Mouse (Mus musculus): ENCODE measurements around the gene Bahd1. TPM values are rescaled to one million over a fixed set of nuclear protein-coding genes. Genes with fewer than 3 reads are reported as not detected.
A peak's percentile ranks its signal among the peaks of the same experiment; 100 is the strongest.

The Bahd1 gene
- total and polyA plus RNA-seq, 2 experiments from 2014 or later, result 1.6 to 9.4 TPM

- Histone ChIP-seq H3K36me3 (replicated peaks; ENCODE audit: control insufficient read depth, insufficient read depth, low read length) (peaks cover 12% of the 10 kb centered on the region), H3K4me2 (ENCODE audit: low read depth, low read length) (peak overlapping the region; percentile 88), H3K4me3 (ENCODE audit: low read depth, low read length) (peak overlapping the region; percentile 78), H3K27ac (ENCODE audit: low read depth) (peak overlapping the region; percentile 36; the same call in 1 of the 2 replicates), H3K9ac (replicated peaks; ENCODE audit: low read depth, low read length) (peak overlapping the region; percentile 73), H3K27me3 (ENCODE audit: control insufficient read depth, insufficient read depth, low read length) (no peaks in the 10 kb centered on the region), H3K9me3 (replicated peaks; ENCODE audit: control insufficient read depth, low read length) (no peaks in the 10 kb centered on the region), H3K4me1 (ENCODE audit: control insufficient read depth, insufficient read depth) (peaks cover 11% of the 10 kb centered on the region)
- WGBS, result under 1% methylated on average over 6 of the region's 6 CpGs
- DNase-seq (ENCODE audit: low spot score) (peak; percentile 37), ATAC-seq (ENCODE audit: insufficient read depth, low read depth) (peak; percentile 59)
- TF ChIP-seq CTCF (IDR thresholded peaks at IDR 0.05; ENCODE audit: low read depth) (no peak), EP300 (IDR thresholded peaks at IDR 0.05; ENCODE audit: low read depth) (no peak)
These were observed 25.8 kb downstream of the Bahd1 start for GRCm38 (mm10) chr2:118925952-118926351.

DNA sequence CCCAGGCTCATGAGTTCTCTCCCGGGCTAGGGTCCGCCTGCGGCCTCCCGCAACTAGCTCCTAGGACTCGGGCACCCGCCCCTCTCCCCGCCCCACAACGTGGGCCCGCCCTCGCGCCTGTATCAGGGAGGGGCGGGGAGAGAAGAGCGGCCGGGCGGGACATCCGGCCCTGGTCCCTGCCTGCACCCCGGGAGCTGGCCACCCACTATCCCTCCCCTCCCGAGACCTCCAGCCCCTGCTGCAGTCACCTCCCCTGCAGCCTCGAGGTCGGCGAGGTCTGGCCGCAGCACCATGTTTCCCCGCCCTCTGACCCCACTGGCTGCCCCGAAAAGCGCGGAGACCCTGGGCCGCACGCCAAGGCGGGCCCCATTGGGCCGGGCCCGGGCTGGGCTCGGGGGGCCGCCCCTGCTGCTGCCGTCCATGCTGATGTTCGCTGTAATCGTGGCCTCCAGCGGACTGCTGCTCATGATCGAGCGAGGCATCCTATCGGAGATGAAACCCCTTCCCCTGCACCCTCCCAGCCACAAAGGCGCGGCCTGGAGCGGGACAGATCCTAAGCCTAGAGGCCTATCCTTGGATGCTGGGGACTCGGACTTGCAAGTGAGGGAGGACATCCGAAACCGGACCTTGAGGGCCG lies 26.3 kb downstream of the Bahd1 start, which contains the start of gene Chst14:
TSS of gene Chst14 (plus strand) at position 136 of the 637 bp plus-strand sequence.
- H3K9ac ChIP-seq (replicated peaks; ENCODE audit: low read depth, low read length), result peak within 1 kb of the TSS; percentile 73
- no peak for TF ChIP-seq CTCF (IDR thresholded peaks at IDR 0.05; ENCODE audit: low read depth)
- TF ChIP-seq EP300 (IDR thresholded peaks at IDR 0.05; ENCODE audit: low read depth), result no peak
- peak; percentile 77 for DNase-seq (ENCODE audit: low spot score)
- peak within 1 kb of the TSS; percentile 78 for H3K4me3 ChIP-seq (ENCODE audit: low read depth, low read length)
- H3K27ac ChIP-seq (ENCODE audit: low read depth), result peak within 1 kb of the TSS; percentile 36
- H3K36me3 ChIP-seq (replicated peaks; ENCODE audit: control insufficient read depth, insufficient read depth, low read length), result peaks cover 9% of the 10 kb centered on the region
- no peaks in the 10 kb centered on the region for H3K9me3 ChIP-seq (replicated peaks; ENCODE audit: control insufficient read depth, low read length)
- WGBS, result under 1% methylated on average over 31 of the region's 47 CpGs
- peaks cover 11% of the 10 kb centered on the region for H3K4me1 ChIP-seq (ENCODE audit: control insufficient read depth, insufficient read depth)
- H3K4me2 ChIP-seq (ENCODE audit: low read depth, low read length), result peak within 1 kb of the TSS; percentile 88
- peak; percentile 94 for ATAC-seq (ENCODE audit: insufficient read depth, low read depth)
- no peaks in the 10 kb centered on the region for H3K27me3 ChIP-seq (ENCODE audit: control insufficient read depth, insufficient read depth, low read length)

DNA sequence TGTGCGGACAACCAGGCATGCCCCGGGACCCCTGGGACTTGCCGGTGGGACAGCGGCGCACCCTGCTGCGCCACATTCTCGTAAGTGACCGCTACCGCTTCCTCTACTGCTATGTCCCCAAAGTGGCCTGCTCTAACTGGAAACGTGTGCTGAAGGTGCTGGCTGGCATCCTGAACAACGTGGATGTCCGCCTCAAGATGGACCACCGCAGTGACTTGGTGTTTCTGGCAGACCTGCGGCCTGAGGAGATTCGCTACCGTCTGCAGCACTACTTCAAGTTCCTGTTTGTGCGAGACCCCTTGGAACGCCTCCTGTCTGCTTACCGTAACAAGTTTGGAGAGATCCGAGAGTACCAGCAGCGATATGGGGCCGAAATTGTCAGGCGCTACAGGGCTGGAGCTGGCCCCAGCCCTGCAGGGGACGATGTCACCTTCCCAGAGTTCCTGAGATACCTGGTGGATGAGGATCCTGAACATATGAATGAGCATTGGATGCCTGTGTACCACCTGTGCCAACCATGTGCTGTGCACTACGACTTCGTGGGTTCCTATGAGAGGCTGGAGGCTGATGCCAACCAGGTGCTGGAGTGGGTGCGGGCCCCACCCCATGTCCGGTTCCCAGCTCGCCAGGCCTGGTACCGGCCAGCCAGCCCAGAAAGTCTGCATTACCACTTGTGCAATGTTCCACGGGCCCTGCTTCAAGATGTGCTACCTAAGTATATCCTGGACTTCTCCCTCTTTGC lies 27.0 kb downstream of the Bahd1 start:
- Histone ChIP-seq H3K4me3 (ENCODE audit: low read depth, low read length) (peak overlapping the region; percentile 78), H3K4me2 (ENCODE audit: low read depth, low read length) (peak overlapping the region; percentile 88), H3K9ac (replicated peaks; ENCODE audit: low read depth, low read length) (peak overlapping the region; percentile 73), H3K27me3 (ENCODE audit: control insufficient read depth, insufficient read depth, low read length) (no peaks in the 10 kb centered on the region), H3K36me3 (replicated peaks; ENCODE audit: control insufficient read depth, insufficient read depth, low read length) (peaks cover 7% of the 10 kb centered on the region; the same call in 1 of the 2 replicates), H3K9me3 (replicated peaks; ENCODE audit: control insufficient read depth, low read length) (no peaks in the 10 kb centered on the region), H3K27ac (ENCODE audit: low read depth) (peak overlapping the region; percentile 36; the same call in 1 of the 2 replicates), H3K4me1 (ENCODE audit: control insufficient read depth, insufficient read depth) (peaks cover 11% of the 10 kb centered on the region)
- DNase-seq (ENCODE audit: low spot score) (no peak), ATAC-seq (ENCODE audit: insufficient read depth, low read depth) (no peak)
- WGBS, result 27% methylated on average over 31 of the region's 31 CpGs
- TF ChIP-seq EP300 (IDR thresholded peaks at IDR 0.05; ENCODE audit: low read depth), result no peak
- no peak for TF ChIP-seq CTCF (IDR thresholded peaks at IDR 0.05; ENCODE audit: low read depth)

- Histone ChIP-seq H3K9ac (replicated peaks; ENCODE audit: low read depth, low read length) (no peak overlapping the region), H3K27ac (ENCODE audit: low read depth) (no peak overlapping the region), H3K4me2 (ENCODE audit: low read depth, low read length) (no peak overlapping the region), H3K4me1 (ENCODE audit: control insufficient read depth, insufficient read depth) (no peaks in the 10 kb centered on the region), H3K9me3 (replicated peaks; ENCODE audit: control insufficient read depth, low read length) (no peaks in the 10 kb centered on the region), H3K27me3 (ENCODE audit: control insufficient read depth, insufficient read depth, low read length) (no peaks in the 10 kb centered on the region), H3K36me3 (replicated peaks; ENCODE audit: control insufficient read depth, insufficient read depth, low read length) (no peaks in the 10 kb centered on the region), H3K4me3 (ENCODE audit: low read depth, low read length) (no peak overlapping the region)
- ATAC-seq (ENCODE audit: insufficient read depth, low read depth) (no peak), DNase-seq (ENCODE audit: low spot score) (no peak)
- TF ChIP-seq EP300 (IDR thresholded peaks at IDR 0.05; ENCODE audit: low read depth), result no peak
- no peak for TF ChIP-seq CTCF (IDR thresholded peaks at IDR 0.05; ENCODE audit: low read depth)
- 57% methylated on average over 7 of the region's 7 CpGs for WGBS
These were observed 41.2 kb downstream of the Bahd1 start for GRCm38 (mm10) chr2:118941341-118941740.

- ATAC-seq (ENCODE audit: insufficient read depth, low read depth) (no peak), DNase-seq (ENCODE audit: low spot score) (no peak)
- Histone ChIP-seq H3K36me3 (replicated peaks; ENCODE audit: control insufficient read depth, insufficient read depth, low read length) (no peaks in the 10 kb centered on the region), H3K9ac (replicated peaks; ENCODE audit: low read depth, low read length) (no peak overlapping the region), H3K27me3 (ENCODE audit: control insufficient read depth, insufficient read depth, low read length) (no peaks in the 10 kb centered on the region), H3K9me3 (replicated peaks; ENCODE audit: control insufficient read depth, low read length) (no peaks in the 10 kb centered on the region), H3K4me3 (ENCODE audit: low read depth, low read length) (no peak overlapping the region), H3K27ac (ENCODE audit: low read depth) (no peak overlapping the region), H3K4me1 (ENCODE audit: control insufficient read depth, insufficient read depth) (no peaks in the 10 kb centered on the region), H3K4me2 (ENCODE audit: low read depth, low read length) (no peak overlapping the region)
- WGBS, result 77% methylated on average over 6 of the region's 6 CpGs
- no peak for TF ChIP-seq CTCF (IDR thresholded peaks at IDR 0.05; ENCODE audit: low read depth)
- TF ChIP-seq EP300 (IDR thresholded peaks at IDR 0.05; ENCODE audit: low read depth), result no peak
These were observed 43.1 kb downstream of the Bahd1 start for GRCm38 (mm10) chr2:118943232-118943631.

All from heart, postnatal 0 days (tissue).